Mouse (Mus musculus) liver, postnatal 0 days (tissue): ENCODE measurements at regions not wholly inside any gene's neighbourhood (a gene's known extent, or its start where the extent isn't known, plus 50 kb on each side); places are given as distances from the start of the nearest gene placed in this dataset.

ENCODE experiments used
- CTCF ChIP-seq: sonication (generic); IDR thresholded peaks from 2 replicates; pipeline ENCODE4 v1.5.1; 2016; ENCODE audit warnings: antibody characterized with exemption, low read depth
- EP300 ChIP-seq: IDR thresholded peaks from 2 replicates; pipeline ENCODE4 v1.6.1; 2016; ENCODE audit warnings: antibody characterized with exemption, low read depth, mild to moderate bottlenecking

GRCm38 (mm10) chr4:18795740-18796394 is 809.4 kb upstream of the Gm12353 start:
- TF ChIP-seq CTCF (no peak), EP300 (no peak)
